Mouse (Mus musculus) c-Kit-negative CD71-positive TER-119-positive erythroid progenitor cells, embryonic 14.5 days (primary cell): Measurements from ENCODE around the gene Agap3.

ENCODE experiments used
- DNase-seq: peaks from one replicate; pipeline ENCODE4 v3.0.0-alpha.2; 2013; ENCODE audit warnings: low read depth, low spot score

The Agap3 gene

GRCm38 (mm10) chr5:24428596-24428995 is 23.4 kb upstream of the Agap3 start:
- DNase-seq: no peak

- DNase-seq: no peak
Observed at GRCm38 (mm10) chr5:24433993-24434392, 18.0 kb upstream of the Agap3 start.

GRCm38 (mm10) chr5:24441187-24441586 is 10.8 kb upstream of the Agap3 start:
- no peak for DNase-seq

GRCm38 (mm10) chr5:24442029-24442428 is 9.9 kb upstream of the Agap3 start:
- no peak for DNase-seq

GRCm38 (mm10) chr5:24443204-24443603 is 8.8 kb upstream of the Agap3 start:
- no peak for DNase-seq

- no peak for DNase-seq
Observed at GRCm38 (mm10) chr5:24443927-24444326, 8.1 kb upstream of the Agap3 start.

GRCm38 (mm10) chr5:24444746-24445427 is 7.1 kb upstream of the Agap3 start, which contains the start of gene Fastk:
TSS of gene Fastk (minus strand) at chr5:24445287.
- DNase-seq: peak; percentile 87

GRCm38 (mm10) chr5:24445428-24446080 is 6.4 kb upstream of the Agap3 start:
- DNase-seq: no peak

GRCm38 (mm10) chr5:24446630-24447029 is 5.3 kb upstream of the Agap3 start:
- no peak for DNase-seq

GRCm38 (mm10) chr5:24447624-24448298 is 4.2 kb upstream of the Agap3 start, which contains the start of gene Tmub1:
TSS of gene Tmub1 (minus strand) at chr5:24447854.
- peak; percentile 51 for DNase-seq

- DNase-seq: peak; percentile 58
Observed at GRCm38 (mm10) chr5:24451264-24452029, 530 bp upstream of the Agap3 start.

- DNase-seq: no peak
Observed at GRCm38 (mm10) chr5:24452691-24453233, 785 bp downstream of the Agap3 start.

GRCm38 (mm10) chr5:24453283-24453984 is 1.5 kb downstream of the Agap3 start:
- DNase-seq: no peak

GRCm38 (mm10) chr5:24453985-24454303 is 2.0 kb downstream of the Agap3 start:
- DNase-seq: no peak

GRCm38 (mm10) chr5:24455076-24455475 is 3.1 kb downstream of the Agap3 start:
- DNase-seq: no peak

- no peak for DNase-seq
Observed at GRCm38 (mm10) chr5:24455613-24456012, 3.6 kb downstream of the Agap3 start.

GRCm38 (mm10) chr5:24466762-24467161 is 14.8 kb downstream of the Agap3 start:
- DNase-seq: no peak

GRCm38 (mm10) chr5:24470600-24470999 is 18.6 kb downstream of the Agap3 start:
- DNase-seq: peak; percentile 69

GRCm38 (mm10) chr5:24472884-24473619 is 21.1 kb downstream of the Agap3 start:
- no peak for DNase-seq

GRCm38 (mm10) chr5:24474025-24474722 is 22.2 kb downstream of the Agap3 start:
- DNase-seq: no peak
